Mouse (Mus musculus) thymus, postnatal 36 days (tissue): Measurements from ENCODE around the gene Garnl3.

Experiments
- DNase-seq, 2 experiments: peaks; one replicate each; pipeline ENCODE4 v3.0.0; 2022; ENCODE audit warnings: mixed read lengths in 2 of 2

The Garnl3 gene

GRCm38 (mm10) chr2:32968024-32968614 is 163.3 kb downstream of the Garnl3 start:
- no peak for DNase-seq

GRCm38 (mm10) chr2:32966689-32967631 is 164.5 kb downstream of the Garnl3 start:
- DNase-seq = peak; percentile 76

GRCm38 (mm10) chr2:32966184-32966688 is 165.2 kb downstream of the Garnl3 start:
- DNase-seq = no peak

DNA sequence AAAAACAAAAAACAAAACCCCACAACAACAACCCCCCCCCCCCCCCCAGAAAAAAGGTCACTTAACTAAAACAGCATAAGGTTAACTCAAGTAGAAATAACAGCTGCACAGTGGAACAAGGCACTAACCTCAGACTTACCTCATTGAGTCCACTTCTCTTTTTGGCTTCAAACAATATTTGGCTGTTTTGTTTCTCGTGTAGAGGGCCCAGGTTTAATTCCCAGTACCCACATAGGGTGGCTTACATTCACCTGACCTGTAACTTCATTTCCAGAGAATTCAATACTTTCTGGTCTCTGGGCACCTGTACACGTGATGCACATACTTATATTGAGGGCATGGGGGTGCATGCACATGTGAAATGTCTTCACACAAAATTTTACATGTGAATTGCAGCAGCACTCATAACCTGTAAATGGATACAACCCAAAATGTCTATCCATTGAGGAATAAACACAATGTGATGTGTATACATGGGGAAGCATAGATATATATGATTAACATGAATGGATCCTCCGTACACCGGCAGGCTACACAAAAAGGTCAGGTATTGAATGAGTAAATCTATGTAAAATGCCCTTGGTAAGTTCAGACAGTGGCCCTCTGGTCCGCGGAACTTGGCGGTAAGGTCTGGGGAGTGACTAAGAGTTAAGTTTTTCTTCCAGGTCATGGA is 165.8 kb downstream of the Garnl3 start:
- no peak for DNase-seq

- no peak for DNase-seq
Observed at GRCm38 (mm10) chr2:32964659-32965457, 166.6 kb downstream of the Garnl3 start.

- DNase-seq = no peak
Observed at GRCm38 (mm10) chr2:32963981-32964380, 167.5 kb downstream of the Garnl3 start.

- DNase-seq = no peak
Observed at GRCm38 (mm10) chr2:32963544-32963943, 167.9 kb downstream of the Garnl3 start.

DNA sequence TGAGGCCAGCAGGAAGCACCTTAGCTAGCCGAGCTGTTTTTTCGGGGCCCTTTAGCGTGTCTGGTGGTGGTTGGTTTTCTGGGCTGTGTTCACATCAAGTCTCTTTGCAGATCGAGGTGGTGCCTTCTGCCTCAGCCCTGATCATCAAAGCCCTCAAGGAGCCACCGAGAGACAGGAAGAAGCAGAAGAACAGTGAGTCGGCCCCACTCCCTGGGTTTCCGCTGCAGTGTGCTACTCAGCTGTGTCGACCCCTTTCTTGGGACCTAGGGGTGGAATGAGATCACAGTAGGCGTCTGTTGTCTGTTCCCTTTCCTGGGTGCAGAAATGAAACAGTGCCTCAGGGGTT is 168.6 kb downstream of the Garnl3 start:
- peak; percentile 68 to 84 for DNase-seq

DNA sequence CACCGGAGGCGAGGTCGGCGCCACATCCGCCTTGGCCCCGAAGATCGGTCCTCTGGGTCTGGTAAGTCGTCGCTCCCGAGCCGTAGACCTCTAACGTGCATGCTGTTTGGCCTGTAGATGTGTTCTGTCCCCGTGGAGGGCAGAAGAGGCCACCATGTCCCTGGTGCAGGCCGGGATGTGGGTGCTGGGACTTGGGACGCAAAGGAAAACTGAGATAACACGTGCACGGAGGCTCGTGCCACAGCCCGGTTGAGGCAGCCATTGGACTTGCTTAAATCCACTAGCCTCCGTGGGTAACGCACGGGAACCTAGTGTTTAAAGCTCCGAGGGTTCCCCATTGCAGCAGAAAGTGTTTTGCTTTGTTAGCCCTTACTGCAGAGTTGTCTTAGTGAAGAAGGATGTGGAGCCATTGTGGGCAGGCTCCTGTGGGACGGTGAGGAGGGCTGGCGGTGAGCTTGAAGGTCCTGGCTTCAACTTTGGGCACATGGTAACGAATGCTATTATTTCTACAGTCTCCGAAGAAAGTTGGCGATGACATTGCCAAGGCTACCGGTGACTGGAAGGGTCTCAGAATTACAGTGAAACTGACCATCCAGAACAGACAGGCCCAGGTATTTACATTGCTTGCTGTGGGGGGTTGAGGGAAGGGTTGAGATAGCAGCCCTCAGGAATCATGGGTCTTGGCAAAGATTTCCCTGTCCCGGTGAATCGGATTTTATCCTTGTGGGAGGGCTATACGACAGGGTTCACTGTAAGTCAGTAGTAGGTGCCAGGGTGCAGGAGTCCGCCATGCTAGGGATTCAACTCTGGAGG is 169.2 kb downstream of the Garnl3 start:
- no peak for DNase-seq

DNA sequence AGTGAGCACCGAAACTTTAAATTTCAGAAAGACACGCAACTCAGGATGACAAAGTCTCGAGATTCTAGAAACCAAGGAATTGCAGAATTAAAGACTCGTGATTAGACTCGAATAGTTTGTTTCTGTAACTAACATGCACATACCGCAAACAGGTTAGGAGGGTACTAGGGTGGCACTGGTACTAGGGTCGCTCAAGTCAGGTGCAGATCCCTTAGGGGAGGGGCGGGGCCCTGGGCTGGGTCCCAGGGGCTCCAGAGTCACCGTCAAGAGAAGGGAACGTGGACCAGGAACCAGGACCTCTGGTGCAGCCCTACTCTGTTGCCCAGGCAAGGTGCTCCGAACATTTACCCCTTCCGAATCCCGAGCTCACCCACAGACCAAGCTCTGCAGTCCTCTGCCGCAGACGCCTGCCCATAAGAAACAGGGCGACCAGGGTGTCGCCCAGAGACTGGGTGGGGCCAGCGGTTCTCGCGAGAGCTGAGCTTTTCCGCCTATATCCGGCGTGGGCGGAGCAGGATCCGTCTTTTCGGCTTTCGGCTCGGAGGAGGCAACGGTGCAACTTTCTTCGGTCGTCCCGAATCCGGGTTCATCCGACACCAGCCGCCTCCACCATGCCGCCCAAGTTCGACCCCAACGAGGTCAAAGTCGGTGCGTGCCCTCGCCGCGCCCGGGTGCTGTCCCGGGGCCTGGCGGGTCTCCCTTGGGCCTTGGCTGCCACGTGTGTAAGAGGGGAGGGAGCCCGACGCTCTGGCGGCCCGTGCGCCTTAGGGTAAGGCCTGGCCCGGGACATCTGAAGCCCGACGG is 170.1 kb downstream of the Garnl3 start, which contains the start of the genes Rpl12 and Lrsam1:
Rpl12 (plus strand) TSS at position 368 of the 804 bp plus-strand sequence.
Lrsam1 (minus strand) TSS at position 423 of the 804 bp plus-strand sequence.
- peak; percentile 96 for DNase-seq

GRCm38 (mm10) chr2:32960273-32960672 is 171.2 kb downstream of the Garnl3 start:
- DNase-seq = no peak

DNA sequence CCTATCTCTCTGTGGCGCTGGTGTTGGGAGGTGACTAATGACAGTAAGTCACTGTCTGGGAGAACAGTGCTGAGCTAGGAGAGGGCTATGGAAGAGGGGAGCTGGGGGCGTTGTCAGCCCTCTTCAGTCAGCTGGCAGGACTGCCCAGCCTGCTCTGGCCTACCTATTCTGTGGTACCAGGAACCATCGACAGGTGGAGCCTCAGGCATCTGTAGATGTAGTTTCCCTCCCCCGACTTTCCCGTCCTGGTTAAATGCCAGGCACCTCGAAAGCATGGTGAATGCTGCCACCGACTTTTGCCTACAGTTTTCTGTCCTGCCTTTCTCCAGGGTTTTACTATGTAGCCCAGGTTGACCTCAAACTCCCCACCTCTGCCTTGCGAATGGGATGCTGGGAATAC is 174.1 kb downstream of the Garnl3 start:
- peak in 1 of 2 experiments; percentile 15 for DNase-seq

- DNase-seq = no peak
Observed at GRCm38 (mm10) chr2:32954581-32954980, 176.9 kb downstream of the Garnl3 start.

GRCm38 (mm10) chr2:32947454-32947853 is 184.0 kb downstream of the Garnl3 start:
- no peak for DNase-seq

GRCm38 (mm10) chr2:32940483-32940882 is 191.0 kb downstream of the Garnl3 start:
- DNase-seq = no peak

- DNase-seq = peak in 1 of 2 experiments; percentile 40
Observed at GRCm38 (mm10) chr2:32939418-32939817, 192.0 kb downstream of the Garnl3 start.

- no peak for DNase-seq
Observed at GRCm38 (mm10) chr2:32938741-32939140, 192.7 kb downstream of the Garnl3 start.
